Mouse (Mus musculus): ENCODE data around the gene Olfr70.
A peak's percentile ranks its signal among the peaks of the same experiment; 100 is the strongest.

Olfr70 gene

GRCm38 (mm10) chr4:43700707-43701106, at the start of gene Olfr70:
Gene Olfr70, minus strand, starts transcription at chr4:43700807.
- DNase-seq (ENCODE audit: low spot score in 2 of 2): no peak

- DNase-seq (ENCODE audit: low spot score in 2 of 2): no peak
These were observed 44.6 kb upstream of the Olfr70 start for GRCm38 (mm10) chr4:43745187-43745586.

- DNase-seq (ENCODE audit: low spot score in 2 of 2): no peak
These were observed 42.5 kb upstream of the Olfr70 start for GRCm38 (mm10) chr4:43743099-43743498.

GRCm38 (mm10) chr4:43742637-43743036, 42.0 kb upstream of the Olfr70 start:
- no peak for DNase-seq (ENCODE audit: low spot score in 2 of 2)

GRCm38 (mm10) chr4:43741526-43741925, 40.9 kb upstream of the Olfr70 start:
- DNase-seq (ENCODE audit: low spot score in 2 of 2): no peak

GRCm38 (mm10) chr4:43738989-43739674, 38.5 kb upstream of the Olfr70 start:
- DNase-seq (ENCODE audit: low spot score in 2 of 2): no peak

GRCm38 (mm10) chr4:43737144-43737543, 36.5 kb upstream of the Olfr70 start:
- DNase-seq (ENCODE audit: low spot score in 2 of 2): no peak

GRCm38 (mm10) chr4:43733186-43733585, 32.6 kb upstream of the Olfr70 start:
- DNase-seq (ENCODE audit: low spot score in 2 of 2): no peak

GRCm38 (mm10) chr4:43732171-43732570, 31.6 kb upstream of the Olfr70 start:
- DNase-seq (ENCODE audit: low spot score in 2 of 2): no peak

GRCm38 (mm10) chr4:43730750-43731297, 30.2 kb upstream of the Olfr70 start:
- no peak for DNase-seq (ENCODE audit: low spot score in 2 of 2)

- no peak for DNase-seq (ENCODE audit: low spot score in 2 of 2)
These were observed 29.4 kb upstream of the Olfr70 start, which contains the start of gene Spaar for GRCm38 (mm10) chr4:43729794-43730550. Gene Spaar, plus strand, starts transcription at chr4:43730034.

- DNase-seq (ENCODE audit: low spot score in 2 of 2): no peak
These were observed 28.5 kb upstream of the Olfr70 start for GRCm38 (mm10) chr4:43729126-43729525.

- no peak for DNase-seq (ENCODE audit: low spot score in 2 of 2)
These were observed 28.0 kb upstream of the Olfr70 start for GRCm38 (mm10) chr4:43728576-43728954.

GRCm38 (mm10) chr4:43727718-43728575, 27.3 kb upstream of the Olfr70 start:
- DNase-seq (ENCODE audit: low spot score in 2 of 2): no peak

GRCm38 (mm10) chr4:43726995-43727394, 26.4 kb upstream of the Olfr70 start, which contains the start of gene Hrct1:
Gene Hrct1, plus strand, starts transcription at chr4:43727188.
- DNase-seq (ENCODE audit: low spot score in 2 of 2): no peak

GRCm38 (mm10) chr4:43726228-43726993, 25.8 kb upstream of the Olfr70 start:
- DNase-seq (ENCODE audit: low spot score in 2 of 2): no peak

- peak in 1 of 2 experiments; percentile 41 for DNase-seq (ENCODE audit: low spot score in 2 of 2)
These were observed 24.2 kb upstream of the Olfr70 start for GRCm38 (mm10) chr4:43724764-43725163.

GRCm38 (mm10) chr4:43722191-43722590, 21.6 kb upstream of the Olfr70 start:
- no peak for DNase-seq (ENCODE audit: low spot score in 2 of 2)

GRCm38 (mm10) chr4:43720491-43721228, 20.1 kb upstream of the Olfr70 start:
- no peak for DNase-seq (ENCODE audit: low spot score in 2 of 2)

- DNase-seq (ENCODE audit: low spot score in 2 of 2): no peak
These were observed 13.1 kb upstream of the Olfr70 start for GRCm38 (mm10) chr4:43713652-43714219.

Measured in cerebellum, postnatal 4 days (tissue).